Mouse (Mus musculus) splenic B cell, adult 2 months (primary cell): Measurements from ENCODE around the gene Axl.
A peak's percentile ranks its signal among the peaks of the same experiment; 100 is the strongest.
"Not testable (repeated sequence)": the region's sequence is repeated elsewhere in the genome, so short reads cannot be mapped to it uniquely, and the experiment has no call there.

ENCODE experiments used
- DNase-seq: peaks from one replicate; pipeline ENCODE4 v3.0.0-alpha.2; 2011; ENCODE audit warnings: low read depth, low spot score
- H3K27me3 ChIP-seq: 2 replicates; pipeline ENCODE4 v1.6.1; 2012; ENCODE audit warnings: mild to moderate bottlenecking, low read length, moderate library complexity, mixed read lengths; ENCODE audit not compliant: control insufficient read depth, poor library complexity, insufficient read depth, severe bottlenecking
- H3K36me3 ChIP-seq: 2 replicates; pipeline ENCODE4 v1.6.1; 2012; ENCODE audit warnings: mild to moderate bottlenecking, low read length, moderate library complexity, mixed read lengths; ENCODE audit not compliant: control insufficient read depth, poor library complexity, insufficient read depth, severe bottlenecking

The Axl gene

DNA sequence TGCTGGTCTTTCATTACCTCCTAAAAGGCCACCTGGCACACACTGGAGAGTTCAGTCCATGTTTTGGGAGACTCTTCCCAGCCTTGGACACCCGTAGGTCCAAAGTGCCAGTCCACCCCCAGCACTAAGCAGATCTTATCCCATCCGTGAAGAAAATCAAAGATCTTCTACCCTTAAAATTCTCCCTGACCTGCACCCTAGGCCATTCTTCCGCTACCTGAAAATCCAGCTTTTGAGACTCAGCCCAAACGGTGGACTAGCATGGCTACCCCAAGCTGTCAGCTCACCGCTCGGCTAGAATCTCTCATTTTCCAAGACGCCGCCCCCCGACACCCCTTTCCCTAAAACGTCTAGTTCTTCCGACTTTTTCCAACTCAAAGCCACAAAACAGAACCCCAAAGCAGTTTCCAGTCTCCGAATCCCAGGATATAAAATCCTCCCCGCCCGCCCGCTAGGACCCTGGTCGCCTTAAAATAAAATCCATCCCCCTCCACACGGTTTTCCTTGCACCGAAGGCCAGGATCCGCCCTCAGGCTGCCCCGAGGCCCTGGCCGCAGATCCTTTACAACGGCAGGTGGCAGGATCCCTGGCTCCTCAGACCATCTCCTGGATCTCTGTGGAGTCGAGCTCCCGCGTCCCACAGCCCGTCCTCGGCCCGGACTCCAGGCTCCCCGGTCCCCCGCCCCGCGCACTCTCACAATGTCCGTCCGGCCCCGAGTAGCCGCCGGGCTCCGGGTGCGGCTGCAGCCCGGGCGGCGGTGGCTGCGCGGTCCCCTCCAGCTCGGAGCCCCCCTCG lies 34.7 kb downstream of the Axl start:
- Histone ChIP-seq H3K27me3 (no peaks in the 10 kb centered on the region), H3K36me3 (peaks cover 9% of the 10 kb centered on the region; the same call in 1 of the 2 replicates)
- DNase-seq = peak; percentile 11

DNA sequence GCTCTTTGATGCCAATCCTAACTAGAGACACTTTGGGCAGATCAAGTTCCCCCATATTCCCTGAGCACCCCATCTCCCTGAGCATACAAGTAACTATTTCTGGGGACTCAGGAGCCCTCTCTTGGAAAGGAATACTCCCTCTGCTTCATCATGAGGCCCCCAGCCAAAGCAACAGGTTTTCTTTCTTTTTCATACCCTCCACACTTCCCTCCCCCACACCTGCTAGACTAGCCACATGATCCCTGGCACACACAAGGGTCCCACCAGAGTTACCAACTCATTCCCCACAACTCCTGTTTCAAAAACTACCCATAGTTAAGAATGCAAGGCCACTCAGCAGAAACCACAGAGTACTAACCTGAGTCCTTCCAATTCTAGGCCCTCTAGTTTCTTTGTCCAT lies 35.4 kb downstream of the Axl start:
- DNase-seq = no peak
- Histone ChIP-seq H3K36me3 (peaks cover 9% of the 10 kb centered on the region; the same call in 1 of the 2 replicates), H3K27me3 (no peaks in the 10 kb centered on the region)

DNA sequence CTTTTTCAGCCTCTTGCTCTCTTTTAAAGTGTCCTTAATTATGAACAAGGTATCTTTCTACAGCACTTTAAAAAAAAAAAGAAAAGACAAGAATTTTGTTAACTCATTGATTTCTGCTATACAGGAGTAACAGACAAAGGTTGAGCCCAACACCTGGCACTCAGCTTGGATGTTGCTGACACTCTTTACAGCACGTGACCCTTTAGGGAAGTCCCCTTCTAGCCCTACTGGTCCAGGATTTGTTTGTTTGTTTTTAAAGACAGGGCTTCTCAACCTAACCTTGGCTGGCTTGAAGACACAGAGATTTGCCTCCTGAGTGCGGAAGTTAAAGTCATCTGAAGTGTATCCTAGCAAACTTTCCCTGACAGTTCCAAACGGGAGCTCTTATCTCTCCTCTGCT lies 41.7 kb downstream of the Axl start:
- Histone ChIP-seq H3K27me3 (no peaks in the 10 kb centered on the region), H3K36me3 (peaks cover 28% of the 10 kb centered on the region)
- DNase-seq = no peak

DNA sequence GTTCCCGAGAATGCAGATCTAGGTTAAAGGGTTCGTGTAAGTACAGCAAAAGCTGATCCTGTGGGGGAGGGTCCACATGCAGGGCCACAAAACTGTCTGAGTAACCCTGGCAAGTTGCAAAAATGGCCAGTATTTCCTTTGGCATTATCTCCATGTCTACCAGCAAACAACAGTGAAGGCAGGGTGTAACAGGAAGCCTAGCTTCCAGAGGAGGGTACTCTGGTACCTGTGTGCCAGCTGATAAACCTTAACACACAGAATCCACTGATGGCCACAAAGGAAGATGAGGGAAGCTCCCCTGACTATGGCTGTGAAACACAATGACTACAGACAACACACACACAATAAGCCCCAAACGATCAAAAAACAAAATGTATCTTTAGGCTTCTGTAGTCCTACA lies 50.2 kb downstream of the Axl start:
- peaks cover 32% of the 10 kb centered on the region for H3K36me3 ChIP-seq
- H3K27me3 ChIP-seq = no peaks in the 10 kb centered on the region
- DNase-seq = no peak

DNA sequence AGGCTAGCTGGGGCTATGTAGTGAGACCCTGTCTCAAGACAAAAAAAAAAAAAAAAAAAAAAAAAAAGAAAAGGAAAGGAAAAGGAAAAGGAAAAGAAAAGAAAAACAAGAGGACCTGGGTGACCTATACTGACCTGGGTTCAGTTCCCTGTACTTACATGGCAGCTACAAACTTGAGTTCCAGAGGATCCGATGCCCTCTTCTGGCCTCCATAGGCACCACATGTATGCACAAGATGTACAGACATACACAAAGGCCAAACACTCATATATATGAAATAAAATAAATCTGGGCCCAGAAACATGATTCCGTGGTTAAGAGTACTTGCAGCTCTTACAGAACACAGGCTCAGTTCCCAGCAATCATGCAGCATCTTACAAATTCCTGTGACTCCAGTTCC lies 51.6 kb downstream of the Axl start:
- peak; percentile 40 for DNase-seq
- Histone ChIP-seq H3K27me3 (no peaks in the 10 kb centered on the region), H3K36me3 (peaks cover 32% of the 10 kb centered on the region)

DNA sequence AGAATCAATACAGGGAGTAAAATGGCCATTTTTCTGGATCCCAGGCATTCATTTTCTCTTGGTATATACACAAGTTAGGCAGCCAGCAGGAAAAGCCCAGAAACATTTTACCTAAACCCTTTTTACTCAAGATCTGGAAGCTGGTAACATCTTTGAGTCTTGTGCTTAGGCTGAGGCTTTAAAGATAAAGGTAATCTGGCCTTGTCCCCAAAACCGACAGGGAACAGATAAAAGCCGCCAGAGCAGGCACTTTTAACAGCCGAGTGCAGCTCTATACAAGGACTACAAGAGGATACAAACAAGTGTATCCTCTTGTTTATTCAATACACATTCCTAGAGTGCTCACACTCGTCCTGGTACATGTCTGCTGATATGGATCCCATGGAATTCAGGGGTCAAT lies 53.5 kb downstream of the Axl start:
- peaks cover 24% of the 10 kb centered on the region for H3K36me3 ChIP-seq
- H3K27me3 ChIP-seq = no peaks in the 10 kb centered on the region
- DNase-seq = no peak

DNA sequence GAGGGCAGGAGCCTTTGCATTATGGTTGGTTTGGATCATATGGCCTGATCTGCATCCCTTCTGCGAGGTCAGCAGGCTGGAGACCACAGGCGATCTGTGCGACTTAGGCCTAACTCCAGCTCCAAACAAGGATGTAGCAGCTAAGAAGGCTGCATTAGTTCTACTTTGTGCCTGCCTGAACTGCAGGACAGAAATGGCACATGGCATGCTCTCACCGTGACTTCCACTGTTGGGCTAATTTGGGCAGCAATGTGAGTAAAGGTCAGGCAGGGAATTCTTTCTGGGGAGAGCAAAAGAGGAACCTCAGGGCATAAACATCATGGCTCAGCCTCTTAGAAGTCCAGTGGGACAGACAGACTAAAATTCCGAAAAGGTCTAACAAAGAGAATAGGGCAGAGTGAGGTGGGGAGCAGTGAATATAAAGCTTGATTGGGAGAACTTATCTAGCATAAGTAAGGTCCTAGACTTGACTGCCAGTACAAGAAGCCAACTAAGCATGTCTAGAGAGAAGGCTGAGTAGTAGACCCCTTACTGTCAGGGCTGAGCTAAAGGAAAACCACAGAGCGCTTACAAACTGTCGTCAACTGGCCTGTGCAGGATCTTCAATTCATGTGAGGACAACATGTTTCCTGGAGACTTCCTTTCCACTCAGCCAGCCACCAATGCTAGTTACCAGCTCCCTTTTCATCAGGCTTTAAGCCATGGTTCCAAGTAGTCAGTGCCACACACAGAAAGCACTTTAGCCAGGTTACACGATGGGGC lies 57.0 kb downstream of the Axl start:
- Histone ChIP-seq H3K36me3 (peaks cover 24% of the 10 kb centered on the region), H3K27me3 (no peaks in the 10 kb centered on the region)
- no peak for DNase-seq

DNA sequence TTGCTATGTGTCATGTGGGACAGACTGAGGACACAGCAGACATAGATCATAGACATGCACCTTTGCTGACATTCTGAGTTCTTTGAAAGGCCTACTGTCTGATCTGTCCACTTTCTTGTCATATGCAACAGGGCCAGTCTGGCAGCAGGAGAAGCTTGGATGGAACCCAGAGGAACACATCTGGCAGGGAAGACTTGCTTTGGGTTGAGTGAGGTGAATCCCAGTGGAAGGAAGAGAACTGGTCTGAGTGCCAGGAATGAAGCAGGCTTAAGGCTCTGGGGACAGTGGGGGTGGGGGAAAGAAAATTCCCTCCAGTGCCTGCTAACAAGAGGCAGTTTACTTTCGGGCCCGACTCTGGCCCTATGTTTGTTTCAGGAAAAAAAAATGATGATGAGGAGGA lies 58.6 kb downstream of the Axl start:
- DNase-seq = no peak
- Histone ChIP-seq H3K27me3 (no peaks in the 10 kb centered on the region), H3K36me3 (peaks cover 32% of the 10 kb centered on the region)

DNA sequence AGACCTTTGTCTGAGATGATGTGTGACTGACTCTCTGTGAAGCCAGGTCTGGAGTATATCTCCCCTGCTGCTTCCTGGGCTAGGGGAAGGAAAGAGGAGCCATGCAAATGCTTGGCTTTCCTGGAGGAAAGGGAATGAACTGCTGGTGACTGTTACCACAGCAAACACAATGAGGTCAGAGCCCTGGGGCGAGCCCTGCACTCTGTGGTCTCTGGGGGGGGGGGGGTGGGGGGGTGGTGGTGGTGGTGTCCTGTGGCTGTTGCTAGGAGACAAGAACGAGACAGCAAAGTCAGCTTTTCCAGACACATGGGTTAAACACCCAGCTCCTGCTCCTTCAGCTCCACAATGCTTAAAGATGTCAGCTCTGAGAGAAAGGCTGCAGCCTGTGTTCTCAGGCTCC lies 59.1 kb downstream of the Axl start:
- no peak for DNase-seq
- no peaks in the 10 kb centered on the region for H3K27me3 ChIP-seq
- H3K36me3 ChIP-seq = peaks cover 35% of the 10 kb centered on the region

DNA sequence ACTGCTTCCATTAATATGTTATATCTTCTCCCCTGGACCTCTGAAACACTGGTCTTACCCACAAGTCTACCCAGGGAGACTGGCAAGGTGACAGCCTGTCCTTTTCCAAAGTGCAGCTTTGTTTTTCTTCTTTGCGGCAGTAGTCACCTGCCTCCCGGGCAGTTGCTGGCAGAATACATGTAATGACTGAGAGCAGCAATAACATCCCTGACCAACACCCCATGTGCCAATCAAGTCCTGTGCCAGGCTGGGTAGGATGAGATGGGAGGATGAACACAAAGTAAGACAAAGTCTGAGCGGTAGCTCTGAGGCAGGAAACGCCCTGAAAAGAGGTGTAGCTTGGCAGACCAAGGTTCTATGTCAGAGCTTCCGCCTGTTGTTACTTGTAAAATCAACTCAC lies 60.7 kb downstream of the Axl start:
- DNase-seq = no peak
- Histone ChIP-seq H3K36me3 (peaks cover 34% of the 10 kb centered on the region), H3K27me3 (no peaks in the 10 kb centered on the region)

DNA sequence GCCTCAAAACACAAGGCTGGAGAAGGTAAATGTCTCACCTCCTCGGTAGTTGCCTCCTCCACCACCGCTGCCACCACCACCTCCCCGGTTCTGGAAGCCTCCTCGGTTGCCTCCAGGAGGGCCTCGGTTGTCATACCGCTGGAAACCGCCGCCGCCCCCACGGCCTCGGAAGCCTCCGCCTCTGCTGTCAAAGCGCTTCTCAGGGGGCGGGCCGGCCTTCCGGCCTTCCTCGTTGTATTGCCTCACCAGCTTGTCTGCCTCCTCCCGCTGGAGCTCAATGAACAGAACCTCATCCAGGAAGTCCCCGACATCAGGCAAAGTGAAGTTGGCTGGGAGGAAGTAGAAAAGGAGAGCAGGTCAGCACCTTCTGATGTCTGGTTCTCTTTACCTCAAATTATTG lies 62.6 kb downstream of the Axl start:
- no peak for DNase-seq
- Histone ChIP-seq H3K27me3 (no peaks in the 10 kb centered on the region), H3K36me3 (peaks cover 34% of the 10 kb centered on the region)

DNA sequence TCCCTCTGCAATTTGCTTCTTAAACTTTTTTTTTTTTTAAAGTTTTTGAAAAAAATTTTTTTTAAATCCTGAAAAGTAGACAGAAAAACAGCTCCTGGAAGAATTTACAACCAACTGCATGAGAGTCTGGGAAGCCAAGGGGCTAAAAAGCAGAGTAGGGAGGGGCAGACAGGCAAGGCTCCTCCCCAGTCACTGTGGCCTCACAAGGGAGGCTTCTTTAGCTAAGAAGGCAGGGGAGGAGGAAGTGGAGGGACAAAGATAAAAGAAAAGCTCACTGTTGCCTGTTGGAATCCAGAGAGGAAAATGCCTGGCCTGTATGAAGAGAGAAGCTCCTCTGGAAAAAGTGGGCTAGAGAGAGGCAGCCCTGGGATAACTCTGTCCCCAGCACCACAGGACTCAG lies 66.7 kb downstream of the Axl start:
- not testable (repeated sequence) for H3K27me3 ChIP-seq, DNase-seq
- peaks cover 27% of the 10 kb centered on the region for H3K36me3 ChIP-seq

DNA sequence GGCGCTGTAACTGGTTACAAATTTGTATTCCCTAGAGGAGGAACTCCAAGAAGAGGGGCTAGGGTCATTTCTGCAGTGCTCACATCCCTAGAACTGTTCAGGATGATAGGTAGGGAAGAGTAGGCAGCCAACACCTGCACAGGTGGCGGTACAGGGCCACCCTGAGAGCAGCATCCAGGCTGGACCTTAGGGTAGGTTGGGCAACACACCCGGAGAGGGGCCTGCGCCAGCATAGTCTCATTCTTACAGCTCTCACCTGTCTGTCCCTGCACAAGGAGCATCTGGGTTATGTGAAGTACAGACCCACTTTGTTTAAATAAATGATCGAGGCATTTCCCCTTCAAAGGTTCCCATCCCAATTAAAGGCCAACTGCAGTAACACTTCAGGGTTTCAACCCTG lies 67.7 kb downstream of the Axl start:
- no peak for DNase-seq
- Histone ChIP-seq H3K27me3 (no peaks in the 10 kb centered on the region), H3K36me3 (peaks cover 20% of the 10 kb centered on the region)

DNA sequence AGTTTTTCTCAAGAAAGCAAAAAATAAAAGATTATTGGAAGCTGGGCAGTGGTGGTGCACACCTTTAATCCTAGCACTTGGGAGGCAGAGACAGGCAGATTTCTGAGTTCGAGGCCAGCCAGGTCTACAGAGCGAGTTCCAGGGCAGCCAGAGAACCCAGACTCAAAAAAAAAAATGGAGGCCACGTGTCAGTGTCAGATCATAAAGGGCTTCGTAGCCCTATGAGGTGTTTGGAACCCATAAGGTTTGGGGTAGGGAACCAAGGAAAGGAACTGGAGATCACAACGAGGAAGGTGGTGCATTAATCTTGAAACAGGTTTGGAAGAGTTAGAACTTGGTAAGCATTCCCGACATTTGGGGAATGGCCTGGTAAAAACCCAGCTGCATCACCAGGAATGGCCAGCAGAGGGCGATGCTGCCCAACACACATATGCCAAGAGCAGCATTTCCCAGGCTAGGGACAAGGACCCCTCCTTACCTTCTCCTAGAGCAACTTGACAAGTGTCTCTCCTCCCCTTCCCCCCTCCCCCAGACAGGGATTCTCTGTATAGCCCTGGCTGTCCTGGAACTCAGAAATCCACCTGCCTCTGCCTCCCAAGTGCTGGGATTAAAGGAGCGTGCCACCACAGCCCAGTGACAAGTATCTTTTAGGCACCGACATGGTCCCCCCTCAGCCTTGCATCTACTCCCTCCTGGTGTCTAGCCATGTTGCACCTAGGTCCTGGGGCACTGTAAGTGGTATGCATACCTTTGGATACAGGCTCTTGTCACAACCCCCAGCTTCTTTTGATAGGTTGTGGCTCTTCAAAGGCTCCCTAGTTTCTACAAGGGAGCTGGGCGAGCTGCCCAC lies 68.5 kb downstream of the Axl start:
- peak; percentile 71 for DNase-seq
- Histone ChIP-seq H3K36me3 (peaks cover 18% of the 10 kb centered on the region), H3K27me3 (no peaks in the 10 kb centered on the region)
